Mouse (Mus musculus) liver, adult 2 months (tissue): ENCODE data around the gene Tldc1. TPM values are rescaled to one million over a fixed set of nuclear protein-coding genes. Genes with fewer than 3 reads are reported as not detected.

Source experiments
- DNase-seq: peaks from one replicate; pipeline ENCODE4 v3.0.0-alpha.2; 2011; ENCODE audit warnings: low read depth, low spot score; ENCODE audit errors: extremely low read depth
- H3K27ac ChIP-seq: fragments of 200-500 bp; replicated peaks from 2 replicates; pipeline ENCODE4 v1.5.1; 2012; ENCODE audit warnings: low read depth, mild to moderate bottlenecking, control low read depth, inconsistent platforms, low read length; ENCODE audit not compliant: insufficient read depth
- H3K27me3 ChIP-seq: fragments of 200-500 bp; 2 replicates; pipeline ENCODE4 v1.6.1; 2012; ENCODE audit warnings: mild to moderate bottlenecking, moderate library complexity, low read length, inconsistent platforms; ENCODE audit not compliant: control insufficient read depth, insufficient read depth
- H3K36me3 ChIP-seq: fragments of 200-500 bp; 2 replicates; pipeline ENCODE4 v1.6.1; 2012; ENCODE audit warnings: low read length, inconsistent platforms; ENCODE audit not compliant: control insufficient read depth, insufficient read depth
- H3K4me1 ChIP-seq: fragments of 200-500 bp; 2 replicates; pipeline ENCODE4 v1.6.1; 2011; ENCODE audit warnings: low read length; ENCODE audit not compliant: control insufficient read depth, insufficient read depth
- H3K4me3 ChIP-seq: fragments of 200-500 bp; 2 replicates; pipeline ENCODE4 v1.5.1; 2011; ENCODE audit warnings: low read depth, mild to moderate bottlenecking, control low read depth, low read length, moderate library complexity; ENCODE audit not compliant: insufficient read depth
- H3K79me2 ChIP-seq: fragments of 200-500 bp; 2 replicates; pipeline ENCODE4 v1.6.1; 2012; ENCODE audit warnings: inconsistent platforms, mild to moderate bottlenecking, low read length, moderate library complexity; ENCODE audit not compliant: control insufficient read depth, insufficient read depth
- H3K9ac ChIP-seq: fragments of 200-500 bp; 2 replicates; pipeline ENCODE4 v1.6.1; 2012; ENCODE audit warnings: low read depth, mild to moderate bottlenecking, control low read depth, inconsistent platforms, low read length
- CTCF ChIP-seq: fragments of 200-500 bp; IDR thresholded peaks from 2 replicates; pipeline ENCODE4 v1.5.1; 2011; ENCODE audit warnings: low read depth, low read length, control low read depth
- POLR2A ChIP-seq: fragments of 200-500 bp; IDR thresholded peaks from 2 replicates; pipeline ENCODE4 v1.6.1; 2011; ENCODE audit warnings: low read length, control low read depth; ENCODE audit not compliant: insufficient read depth; ENCODE audit errors: extremely low read depth
- WGBS: fragments of 180-500 bp; shearing (Covaris S2); methylation state at CpG from one replicate; pipeline ENCODE4 v1.1.7; 2018; 5-methylcytosine and 5-hydroxymethylcytosine counted together
- polyA plus RNA-seq: library from polyadenylated mRNA; depleted of rRNA; stranded (reverse); fragments of >200 nt; gene quantifications from 2 replicates; pipeline ENCODE4 v1.2.3, GENCODE M21; 2012
- total RNA-seq: library from RNA; depleted of rRNA; stranded (reverse); fragments of >200 nt; gene quantifications from 2 replicates; pipeline ENCODE4 v1.2.3, GENCODE M21; 2014

Tldc1 gene
- total and polyA plus RNA-seq, 2 experiments = 6.9 to 8.9 TPM

- Histone ChIP-seq H3K9ac (no peak overlapping the region), H3K27ac (no peak overlapping the region), H3K4me1 (no peaks in the 10 kb centered on the region), H3K79me2 (no peaks in the 10 kb centered on the region), H3K27me3 (no peaks in the 10 kb centered on the region), H3K4me3 (no peak overlapping the region), H3K36me3 (no peaks in the 10 kb centered on the region)
- TF ChIP-seq CTCF (no peak), POLR2A (no peak)
- 78% methylated on average over 6 of the region's 6 CpGs for WGBS
- DNase-seq = no peak
Measured at GRCm38 (mm10) chr8:119722348-119722747, 55.9 kb downstream of the Tldc1 start.

- TF ChIP-seq CTCF = no peak
- TF ChIP-seq POLR2A = no peak
- peaks cover 4% of the 10 kb centered on the region; the same call in 1 of the 2 replicates for H3K4me1 ChIP-seq
- no peaks in the 10 kb centered on the region for H3K27me3 ChIP-seq
- no peaks in the 10 kb centered on the region for H3K79me2 ChIP-seq
- DNase-seq = no peak
- H3K27ac ChIP-seq = no peak overlapping the region
- no peak overlapping the region for H3K9ac ChIP-seq
- H3K36me3 ChIP-seq = no peaks in the 10 kb centered on the region
- WGBS = 85% methylated on average over 12 of the region's 12 CpGs
- H3K4me3 ChIP-seq = no peak overlapping the region
Measured at GRCm38 (mm10) chr8:119719011-119719501, 59.2 kb downstream of the Tldc1 start.

- Histone ChIP-seq H3K79me2 (no peaks in the 10 kb centered on the region), H3K9ac (no peak overlapping the region), H3K27me3 (no peaks in the 10 kb centered on the region), H3K36me3 (no peaks in the 10 kb centered on the region), H3K27ac (no peak overlapping the region), H3K4me3 (no peak overlapping the region), H3K4me1 (peaks cover 4% of the 10 kb centered on the region; the same call in 1 of the 2 replicates)
- no peak for TF ChIP-seq POLR2A
- peak; percentile 52 for TF ChIP-seq CTCF
- WGBS = 65% methylated on average over 9 of the region's 9 CpGs
- peak; percentile 14 for DNase-seq
Measured at GRCm38 (mm10) chr8:119717765-119718164, 60.5 kb downstream of the Tldc1 start.

DNA sequence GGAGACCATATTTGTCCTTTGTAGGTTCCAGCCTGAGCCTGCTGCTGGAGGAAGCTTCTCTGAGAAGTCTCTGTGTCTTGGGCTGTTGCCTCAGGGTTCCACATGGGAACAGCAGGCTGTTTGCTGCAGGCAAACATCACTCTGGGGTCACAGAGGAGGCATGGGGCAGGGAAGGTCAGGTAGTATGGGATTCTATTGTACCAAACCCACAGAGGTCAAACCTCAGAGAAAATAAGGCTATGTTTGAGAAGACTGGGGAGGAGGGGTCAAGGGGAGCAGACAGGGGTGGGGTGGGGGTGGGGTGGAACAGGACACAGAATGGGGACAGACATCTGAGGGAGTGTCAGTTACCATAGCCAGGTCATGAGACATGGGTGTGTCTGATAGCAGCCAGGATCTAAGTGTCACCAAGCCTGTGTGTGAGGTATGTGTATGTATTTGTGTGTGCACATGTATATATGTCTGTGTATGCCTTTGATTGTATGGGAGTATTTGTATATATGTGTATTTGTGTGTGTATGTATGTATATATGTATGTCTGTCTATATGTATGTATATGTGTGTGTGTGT lies 61.4 kb downstream of the Tldc1 start:
- no peak for DNase-seq
- Histone ChIP-seq H3K79me2 (no peaks in the 10 kb centered on the region), H3K4me3 (no peak overlapping the region), H3K4me1 (peaks cover 4% of the 10 kb centered on the region; the same call in 1 of the 2 replicates), H3K36me3 (no peaks in the 10 kb centered on the region), H3K27ac (no peak overlapping the region), H3K27me3 (no peaks in the 10 kb centered on the region), H3K9ac (no peak overlapping the region)
- no peak for TF ChIP-seq POLR2A
- no peak for TF ChIP-seq CTCF

DNA sequence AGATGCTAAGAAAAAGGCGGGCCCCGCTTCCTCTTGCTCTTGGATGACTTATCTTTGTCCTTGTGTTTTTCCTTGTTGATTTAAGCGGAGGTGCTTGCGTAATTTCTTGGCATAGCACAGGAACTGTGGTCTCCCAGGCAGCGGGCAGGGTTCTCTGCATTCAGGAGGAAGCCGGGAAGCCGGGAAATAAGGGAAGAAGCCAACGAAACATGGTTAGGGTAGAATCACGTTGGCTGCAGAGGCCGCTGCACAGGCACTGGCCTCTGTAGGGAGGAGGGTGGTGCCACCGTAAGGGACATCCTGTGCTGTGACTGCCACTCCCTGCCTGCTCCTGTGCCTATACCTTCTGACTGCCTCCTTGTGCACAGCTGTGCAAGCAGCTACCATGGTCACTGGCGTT lies 63.0 kb downstream of the Tldc1 start:
- Histone ChIP-seq H3K36me3 (no peaks in the 10 kb centered on the region), H3K4me1 (peaks cover 4% of the 10 kb centered on the region; the same call in 1 of the 2 replicates), H3K27me3 (no peaks in the 10 kb centered on the region), H3K9ac (peak overlapping the region; percentile 26; the same call in 1 of the 2 replicates), H3K4me3 (no peak overlapping the region), H3K27ac (peak overlapping the region; percentile 82), H3K79me2 (no peaks in the 10 kb centered on the region)
- TF ChIP-seq POLR2A (no peak), CTCF (no peak)
- DNase-seq = peak; percentile 70
- whole genome bisulfite sequencing = 13% methylated on average over 12 of the region's 12 CpGs

DNA sequence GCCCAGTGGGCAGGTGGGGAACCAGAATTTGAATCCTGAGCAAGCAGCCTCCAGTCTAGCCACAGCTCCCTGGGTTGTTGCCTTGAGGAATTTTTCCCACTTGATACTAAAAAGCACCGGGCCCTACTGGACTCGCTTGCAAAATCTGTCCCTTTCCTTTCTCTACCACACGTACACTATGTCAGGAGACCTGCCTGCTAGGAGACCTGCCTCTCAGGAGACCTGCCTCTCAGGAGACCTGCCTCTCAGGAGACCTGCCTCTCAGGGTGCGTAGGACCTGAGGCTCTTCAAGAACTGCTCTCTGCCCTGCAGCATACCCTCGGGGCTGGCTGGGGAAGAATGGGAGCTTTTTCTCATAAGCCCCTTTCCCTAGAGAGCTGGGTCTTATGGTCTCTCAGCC lies 64.8 kb downstream of the Tldc1 start:
- Histone ChIP-seq H3K9ac (no peak overlapping the region), H3K4me1 (peaks cover 4% of the 10 kb centered on the region; the same call in 1 of the 2 replicates), H3K36me3 (no peaks in the 10 kb centered on the region), H3K27me3 (no peaks in the 10 kb centered on the region), H3K4me3 (no peak overlapping the region), H3K79me2 (no peaks in the 10 kb centered on the region), H3K27ac (no peak overlapping the region)
- no peak for DNase-seq
- TF ChIP-seq CTCF (no peak), POLR2A (no peak)
- WGBS = 88% methylated on average over 5 of the region's 5 CpGs
